Mouse (Mus musculus): ENCODE results near the gene Entr1. TPM values are rescaled to one million over a fixed set of nuclear protein-coding genes. Genes with fewer than 3 reads are reported as not detected.
A peak's percentile ranks its signal among the peaks of the same experiment; 100 is the strongest.

Gene Entr1
- total RNA-seq (2014; rRNA removed) (157 and 162 TPM in 2 replicates), polyA plus RNA-seq (2015; fragmentation: Nextera tagmentation; extraction: Ambion mirVana) (144 and 156 TPM in 2 replicates)

- H3K27me3 ChIP-seq (ENCODE audit: insufficient read depth, low read length) = no peaks in the 10 kb centered on the region
- H3K36me3 ChIP-seq (ENCODE audit: insufficient read depth, low read length) = peaks cover 66% of the 10 kb centered on the region
- peaks cover 3% of the 10 kb centered on the region; the same call in 1 of the 2 replicates for H3K4me1 ChIP-seq (ENCODE audit: insufficient read depth, low read length)
- H3K27ac ChIP-seq (ENCODE audit: low read depth, low read length) = peak within 1 kb of the TSS; percentile 77
- under 1% methylated on average over 46 of the region's 60 CpGs for WGBS
- H3K9ac ChIP-seq (replicated peaks; ENCODE audit: low read length, poor library complexity, severe bottlenecking) = peak within 1 kb of the TSS; percentile 95
- TF ChIP-seq CTCF (IDR thresholded peaks at IDR 0.05) = no peak
- peak within 1 kb of the TSS; percentile 98 for H3K4me2 ChIP-seq (ENCODE audit: low read depth, low read length, poor library complexity, severe bottlenecking)
- H3K9me3 ChIP-seq (ENCODE audit: low read length) = no peaks in the 10 kb centered on the region
- peak; percentile 92 for ATAC-seq (ENCODE audit: low FRiP score)
- H3K4me3 ChIP-seq (ENCODE audit: low read depth, low read length) = peak within 1 kb of the TSS; percentile 84
- DNase-seq (ENCODE audit: low spot score) = peak; percentile 89
These were observed at the start of gene Entr1, which contains the start of gene Pmpca for GRCm38 (mm10) chr2:26389154-26389690. Gene Entr1 (minus strand): TSS chr2:26389316. Gene Pmpca (plus strand): TSS chr2:26389339.

- Histone ChIP-seq H3K4me1 (ENCODE audit: insufficient read depth, low read length) (no peaks in the 10 kb centered on the region; the same call in 1 of the 2 replicates), H3K9me3 (ENCODE audit: low read length) (no peaks in the 10 kb centered on the region), H3K4me3 (ENCODE audit: low read depth, low read length) (no peak overlapping the region), H3K4me2 (ENCODE audit: low read depth, low read length, poor library complexity, severe bottlenecking) (no peak overlapping the region), H3K9ac (replicated peaks; ENCODE audit: low read length, poor library complexity, severe bottlenecking) (no peak overlapping the region), H3K27me3 (ENCODE audit: insufficient read depth, low read length) (no peaks in the 10 kb centered on the region), H3K27ac (ENCODE audit: low read depth, low read length) (no peak overlapping the region), H3K36me3 (ENCODE audit: insufficient read depth, low read length) (peaks cover 59% of the 10 kb centered on the region)
- ATAC-seq (ENCODE audit: low FRiP score) = no peak
- 88% methylated on average over 7 of the region's 7 CpGs for WGBS
- DNase-seq (ENCODE audit: low spot score) = no peak
- TF ChIP-seq CTCF (IDR thresholded peaks at IDR 0.05) = no peak
These were observed 49.3 kb upstream of the Entr1 start for GRCm38 (mm10) chr2:26438373-26438772.

GRCm38 (mm10) chr2:26437221-26437620, 48.1 kb upstream of the Entr1 start:
- no peaks in the 10 kb centered on the region for H3K9me3 ChIP-seq (ENCODE audit: low read length)
- no peak overlapping the region for H3K4me2 ChIP-seq (ENCODE audit: low read depth, low read length, poor library complexity, severe bottlenecking)
- H3K27me3 ChIP-seq (ENCODE audit: insufficient read depth, low read length) = no peaks in the 10 kb centered on the region
- H3K27ac ChIP-seq (ENCODE audit: low read depth, low read length) = no peak overlapping the region
- no peak for TF ChIP-seq CTCF (IDR thresholded peaks at IDR 0.05)
- H3K4me1 ChIP-seq (ENCODE audit: insufficient read depth, low read length) = no peaks in the 10 kb centered on the region
- peaks cover 63% of the 10 kb centered on the region for H3K36me3 ChIP-seq (ENCODE audit: insufficient read depth, low read length)
- H3K9ac ChIP-seq (replicated peaks; ENCODE audit: low read length, poor library complexity, severe bottlenecking) = no peak overlapping the region
- no peak for ATAC-seq (ENCODE audit: low FRiP score)
- 69% methylated on average over 4 of the region's 4 CpGs for WGBS
- no peak for DNase-seq (ENCODE audit: low spot score)
- no peak overlapping the region for H3K4me3 ChIP-seq (ENCODE audit: low read depth, low read length)

GRCm38 (mm10) chr2:26434791-26435572, 45.9 kb upstream of the Entr1 start:
- Histone ChIP-seq H3K4me2 (ENCODE audit: low read depth, low read length, poor library complexity, severe bottlenecking) (no peak overlapping the region), H3K36me3 (ENCODE audit: insufficient read depth, low read length) (peaks cover 59% of the 10 kb centered on the region), H3K4me1 (ENCODE audit: insufficient read depth, low read length) (no peaks in the 10 kb centered on the region), H3K27ac (ENCODE audit: low read depth, low read length) (no peak overlapping the region), H3K9me3 (ENCODE audit: low read length) (no peaks in the 10 kb centered on the region), H3K27me3 (ENCODE audit: insufficient read depth, low read length) (no peaks in the 10 kb centered on the region), H3K4me3 (ENCODE audit: low read depth, low read length) (no peak overlapping the region), H3K9ac (replicated peaks; ENCODE audit: low read length, poor library complexity, severe bottlenecking) (no peak overlapping the region)
- 92% methylated on average over 7 of the region's 7 CpGs for WGBS
- DNase-seq (ENCODE audit: low spot score) (no peak), ATAC-seq (ENCODE audit: low FRiP score) (no peak)
- no peak for TF ChIP-seq CTCF (IDR thresholded peaks at IDR 0.05)

DNA sequence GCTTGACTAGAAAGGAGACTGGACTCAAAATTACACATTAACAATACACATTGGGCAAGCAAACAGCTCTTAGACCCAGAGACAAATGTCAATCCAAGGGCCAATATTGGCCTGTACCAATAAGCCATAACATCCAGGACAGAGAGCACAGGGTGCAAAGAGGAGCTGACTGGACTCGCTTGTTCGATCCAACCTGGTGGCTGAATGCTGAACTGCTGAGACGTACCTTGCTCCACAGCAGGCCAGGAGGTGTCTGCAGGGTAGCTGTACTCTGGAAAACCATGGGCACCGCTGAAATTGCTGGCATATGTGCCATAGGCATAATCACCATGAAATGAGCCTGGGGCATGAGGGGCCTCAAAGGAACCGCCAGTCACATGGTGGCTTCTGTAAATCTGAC, 40.7 kb upstream of the Entr1 start:
- Histone ChIP-seq H3K9me3 (ENCODE audit: low read length) (no peaks in the 10 kb centered on the region), H3K27ac (ENCODE audit: low read depth, low read length) (no peak overlapping the region), H3K4me3 (ENCODE audit: low read depth, low read length) (no peak overlapping the region), H3K36me3 (ENCODE audit: insufficient read depth, low read length) (peaks cover 75% of the 10 kb centered on the region), H3K27me3 (ENCODE audit: insufficient read depth, low read length) (no peaks in the 10 kb centered on the region), H3K9ac (replicated peaks; ENCODE audit: low read length, poor library complexity, severe bottlenecking) (no peak overlapping the region), H3K4me1 (ENCODE audit: insufficient read depth, low read length) (no peaks in the 10 kb centered on the region), H3K4me2 (ENCODE audit: low read depth, low read length, poor library complexity, severe bottlenecking) (no peak overlapping the region)
- WGBS = 86% methylated on average over 5 of the region's 5 CpGs
- no peak for ATAC-seq (ENCODE audit: low FRiP score)
- TF ChIP-seq CTCF (IDR thresholded peaks at IDR 0.05) = no peak; the same call in 1 of the 2 replicates
- DNase-seq (ENCODE audit: low spot score) = no peak

DNA sequence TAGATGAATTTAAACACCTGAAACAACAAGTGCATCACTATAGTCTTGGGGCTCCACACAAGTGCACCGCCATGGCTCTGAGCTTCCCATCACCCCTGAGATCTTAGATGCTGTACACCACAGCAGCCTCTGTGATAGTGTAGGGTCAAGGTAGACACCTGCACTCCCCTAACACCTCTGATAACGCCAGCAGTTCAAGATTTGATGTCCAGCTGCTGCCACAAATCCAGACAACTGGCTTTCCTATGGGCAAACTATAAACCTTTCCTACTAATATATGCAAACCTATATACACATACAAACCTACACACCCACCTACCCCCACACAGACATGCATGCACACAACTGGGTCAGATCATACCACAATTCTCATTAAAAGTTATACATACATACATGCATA, 35.4 kb upstream of the Entr1 start:
- Histone ChIP-seq H3K36me3 (ENCODE audit: insufficient read depth, low read length) (peaks cover 95% of the 10 kb centered on the region), H3K27me3 (ENCODE audit: insufficient read depth, low read length) (no peaks in the 10 kb centered on the region), H3K4me2 (ENCODE audit: low read depth, low read length, poor library complexity, severe bottlenecking) (no peak overlapping the region), H3K4me1 (ENCODE audit: insufficient read depth, low read length) (no peaks in the 10 kb centered on the region), H3K4me3 (ENCODE audit: low read depth, low read length) (no peak overlapping the region), H3K9me3 (ENCODE audit: low read length) (no peaks in the 10 kb centered on the region), H3K9ac (replicated peaks; ENCODE audit: low read length, poor library complexity, severe bottlenecking) (no peak overlapping the region), H3K27ac (ENCODE audit: low read depth, low read length) (no peak overlapping the region)
- ATAC-seq (ENCODE audit: low FRiP score) (no peak), DNase-seq (ENCODE audit: low spot score) (no peak)
- TF ChIP-seq CTCF (IDR thresholded peaks at IDR 0.05) = no peak
- 96% methylated on average over 2 of the region's 2 CpGs for WGBS

All from midbrain, postnatal 0 days (tissue).